Mouse (Mus musculus): ENCODE measurements at regions not wholly inside any gene's neighbourhood (a gene's known extent, or its start where the extent isn't known, plus 50 kb on each side); places are given as distances from the start of the nearest gene placed in this dataset.

DNA sequence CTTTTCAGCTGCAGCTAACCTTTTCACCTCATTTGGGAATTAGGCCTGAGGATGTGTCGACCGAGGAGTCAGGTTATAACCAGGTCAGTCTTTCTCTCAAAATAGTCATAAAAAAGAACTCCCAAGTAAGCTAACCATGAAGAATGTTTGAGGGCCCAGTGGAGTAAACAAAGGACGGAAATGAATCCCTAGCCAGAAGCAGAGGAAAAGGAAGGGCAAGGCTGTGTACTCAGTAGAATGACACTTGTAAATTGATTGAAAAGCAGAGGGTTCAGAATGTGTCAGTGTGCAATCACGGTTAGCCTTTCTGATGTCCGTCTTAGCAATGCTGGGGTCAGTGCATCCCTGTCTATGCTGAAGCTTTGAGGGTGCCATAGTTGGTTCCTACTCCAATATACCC lies 149.3 kb upstream of the Ghitm start:
- whole genome bisulfite sequencing: 40% methylated on average over 5 of the region's 5 CpGs
- no peak for ATAC-seq
- Histone ChIP-seq H3K36me3 (no peaks in the 10 kb centered on the region), H3K9me3 (no peaks in the 10 kb centered on the region), H3K4me1 (replicated peaks) (peaks cover 5% of the 10 kb centered on the region; the same call in 1 of the 2 replicates), H3K9ac (replicated peaks) (no peak overlapping the region), H3K4me2 (replicated peaks) (no peak overlapping the region), H3K27ac (no peak overlapping the region), H3K4me3 (replicated peaks) (no peak overlapping the region), H3K27me3 (no peaks in the 10 kb centered on the region)

DNA sequence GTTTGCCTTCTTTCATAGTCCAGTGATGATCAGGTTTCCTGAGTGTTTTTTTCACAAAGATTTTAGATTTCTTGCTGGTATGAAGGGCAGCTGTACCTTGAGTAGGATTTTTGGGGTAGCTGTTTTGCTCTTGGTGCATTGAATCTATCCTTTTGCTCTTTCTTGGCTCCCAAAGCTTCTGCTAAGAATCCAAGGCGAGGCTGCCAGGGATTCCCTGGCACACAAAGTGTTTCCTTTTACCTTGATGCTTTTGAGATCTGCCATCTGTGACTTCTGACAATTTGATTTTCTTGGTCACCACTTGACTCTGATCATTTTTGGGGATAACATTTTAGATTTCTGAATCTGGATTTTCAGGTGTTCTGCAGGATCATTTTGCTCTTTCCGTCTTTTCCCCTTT lies 144.3 kb upstream of the Ghitm start:
- Histone ChIP-seq H3K9ac (replicated peaks) (no peak overlapping the region), H3K27ac (no peak overlapping the region), H3K4me1 (replicated peaks) (no peaks in the 10 kb centered on the region), H3K4me2 (replicated peaks) (no peak overlapping the region), H3K9me3 (no peaks in the 10 kb centered on the region), H3K27me3 (no peaks in the 10 kb centered on the region), H3K4me3 (replicated peaks) (no peak overlapping the region), H3K36me3 (no peaks in the 10 kb centered on the region)
- WGBS: 81% methylated on average over 2 of the region's 2 CpGs
- no peak for ATAC-seq

DNA sequence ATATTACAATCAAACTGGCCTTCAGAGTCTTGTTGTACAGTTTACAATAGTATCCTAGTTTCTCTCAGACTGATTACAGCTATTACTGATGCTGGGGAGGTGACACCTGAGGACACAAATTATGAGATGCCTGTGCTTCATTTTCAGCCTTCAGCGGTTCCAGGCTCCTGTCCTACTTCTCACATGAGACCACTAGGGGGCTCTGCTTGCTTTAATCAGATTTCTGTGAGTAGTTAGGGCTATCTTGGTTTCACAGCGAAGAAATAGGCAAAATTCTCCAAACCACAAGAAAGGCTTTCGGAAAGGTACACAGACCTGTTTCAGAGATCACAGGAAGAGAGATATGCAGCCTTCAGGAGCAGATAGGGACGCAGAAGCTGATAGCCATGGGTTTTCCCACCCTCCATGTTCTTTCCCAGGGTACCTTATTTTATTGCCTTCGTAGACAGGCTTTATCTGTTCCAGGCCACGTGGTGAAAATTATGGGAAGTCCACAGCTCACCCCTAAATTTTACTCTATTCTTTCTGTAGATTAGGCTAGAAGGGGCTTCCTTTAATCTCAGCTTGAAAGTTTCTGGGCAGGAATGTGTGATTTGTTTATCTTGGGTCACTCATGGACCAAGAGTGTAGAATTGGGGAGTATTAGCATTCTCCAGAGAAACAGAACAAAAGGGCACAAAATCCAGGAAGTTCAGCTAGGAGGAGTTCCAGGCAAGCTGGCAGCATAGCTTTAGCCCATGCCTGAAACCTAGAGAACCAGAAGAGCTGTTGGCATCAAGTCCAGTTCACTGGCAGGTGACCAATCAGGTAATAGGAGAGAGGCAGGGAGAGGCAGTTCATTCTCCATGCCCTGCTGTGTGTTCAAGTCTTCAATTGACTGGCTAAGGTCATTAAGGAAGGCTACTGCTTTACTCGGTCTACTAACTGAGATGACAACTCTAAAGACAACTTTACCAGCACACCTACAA lies 141.9 kb upstream of the Ghitm start:
- Histone ChIP-seq H3K36me3 (no peaks in the 10 kb centered on the region), H3K27ac (no peak overlapping the region), H3K9ac (replicated peaks) (no peak overlapping the region), H3K9me3 (no peaks in the 10 kb centered on the region), H3K4me1 (replicated peaks) (peaks cover 1% of the 10 kb centered on the region; the same call in 1 of the 2 replicates), H3K27me3 (no peaks in the 10 kb centered on the region), H3K4me2 (replicated peaks) (no peak overlapping the region), H3K4me3 (replicated peaks) (no peak overlapping the region)
- no peak for ATAC-seq
- 67% methylated on average over 7 of the region's 7 CpGs for WGBS

DNA sequence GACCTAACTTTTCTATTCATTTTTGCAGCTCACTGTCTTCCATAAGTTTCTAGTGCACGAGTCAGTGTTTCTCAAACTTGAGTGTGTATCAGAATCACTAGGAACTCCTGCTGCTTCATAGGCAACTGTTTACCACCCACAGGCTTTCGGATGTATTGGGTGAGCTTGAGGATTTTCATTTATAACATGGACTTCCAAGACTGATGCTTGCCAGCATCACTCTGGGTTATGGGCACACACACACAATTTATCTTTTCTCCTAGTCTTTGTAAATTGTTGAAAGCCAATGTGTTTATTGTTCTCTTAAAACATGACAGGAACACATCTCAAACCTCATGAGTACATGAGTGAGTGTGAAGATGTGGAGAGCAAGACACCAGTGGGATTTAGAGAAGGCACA lies 137.0 kb upstream of the Ghitm start:
- 70% methylated on average over 2 of the region's 2 CpGs for WGBS
- no peak overlapping the region for H3K9ac ChIP-seq (replicated peaks)

DNA sequence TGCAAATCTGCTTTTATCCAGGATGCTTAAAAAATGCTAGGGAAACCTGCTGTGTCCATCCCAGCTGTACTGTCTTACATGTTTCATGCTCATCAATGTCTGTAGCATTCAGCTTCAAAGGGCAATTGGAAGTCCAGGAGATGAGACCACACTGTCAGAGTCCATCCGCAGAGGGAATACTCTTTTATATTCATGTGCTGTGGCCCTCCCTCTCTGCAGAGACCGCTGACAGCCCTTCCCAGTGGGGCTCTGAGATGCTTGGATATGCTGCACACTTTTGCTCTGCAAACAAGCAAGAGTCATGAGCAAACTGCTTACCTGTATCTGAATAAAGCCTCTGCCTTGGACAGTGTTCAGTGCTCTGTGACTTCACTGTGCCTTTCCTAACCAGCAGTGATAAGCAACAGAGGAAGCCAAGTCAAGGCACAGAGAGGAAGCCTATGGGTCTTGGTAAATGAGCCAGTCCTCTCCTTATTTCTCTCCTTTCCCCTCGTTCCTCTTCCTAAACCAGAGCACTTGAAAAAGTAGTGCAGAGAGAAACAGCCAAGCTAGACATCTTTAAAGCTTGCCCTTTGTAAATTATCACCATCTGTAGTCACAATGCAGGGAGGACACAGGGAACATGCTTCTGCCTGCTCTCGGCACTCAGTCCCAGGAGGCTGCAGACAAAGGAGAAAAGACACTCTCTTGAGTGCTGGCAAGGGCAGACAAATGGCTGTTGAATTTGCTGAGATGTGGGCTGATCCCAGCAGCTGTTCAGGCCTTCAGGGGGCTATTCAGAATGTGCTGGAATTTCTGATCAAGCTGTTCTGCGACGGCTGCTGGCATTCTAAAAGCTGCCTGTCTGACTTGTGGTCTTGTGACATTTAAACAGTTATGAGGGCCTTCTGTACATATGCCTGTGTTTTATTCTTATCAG lies 136.2 kb upstream of the Ghitm start:
- WGBS: 14% methylated on average over 6 of the region's 6 CpGs
- no peaks in the 10 kb centered on the region for H3K27me3 ChIP-seq
- no peaks in the 10 kb centered on the region for H3K36me3 ChIP-seq
- H3K9ac ChIP-seq (replicated peaks): no peak overlapping the region
- no peaks in the 10 kb centered on the region for H3K9me3 ChIP-seq
- H3K4me2 ChIP-seq (replicated peaks): no peak overlapping the region
- peaks cover 15% of the 10 kb centered on the region for H3K4me1 ChIP-seq (replicated peaks)
- H3K4me3 ChIP-seq (replicated peaks): no peak overlapping the region
- H3K27ac ChIP-seq: peak overlapping the region; percentile 41; the same call in 1 of the 2 replicates
- ATAC-seq: peak; percentile 90

More for the DNA sequence above, 137.0 kb upstream of the Ghitm start:
- Histone ChIP-seq H3K4me2 (replicated peaks) (no peak overlapping the region), H3K27ac (0 out of 2 replicates have a peak overlapping the region, but pooled peaks have one; percentile 41), H3K9me3 (no peaks in the 10 kb centered on the region), H3K27me3 (no peaks in the 10 kb centered on the region), H3K4me3 (replicated peaks) (no peak overlapping the region), H3K4me1 (replicated peaks) (peaks cover 15% of the 10 kb centered on the region), H3K36me3 (no peaks in the 10 kb centered on the region)
- ATAC-seq: no peak

DNA sequence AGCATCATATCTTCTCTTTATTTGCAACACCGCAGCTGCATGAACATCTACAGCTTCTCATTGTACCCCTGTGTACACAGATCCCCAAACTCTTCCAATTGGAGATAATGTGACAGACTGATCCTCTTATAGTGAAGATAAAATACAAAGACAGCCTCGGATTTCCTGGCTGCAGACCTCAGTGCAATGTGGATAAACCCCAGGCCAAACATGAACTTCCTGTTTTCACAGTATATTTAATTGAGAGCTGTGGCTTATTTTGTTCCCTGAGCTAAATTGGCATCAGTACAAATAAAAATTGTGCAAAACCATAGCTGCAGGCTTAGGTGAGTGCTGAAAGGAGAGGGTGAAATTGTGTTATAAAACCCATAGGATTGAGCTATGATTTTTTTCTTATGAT lies 134.8 kb upstream of the Ghitm start:
- Histone ChIP-seq H3K27me3 (no peaks in the 10 kb centered on the region), H3K36me3 (no peaks in the 10 kb centered on the region), H3K9ac (replicated peaks) (no peak overlapping the region), H3K9me3 (no peaks in the 10 kb centered on the region), H3K4me1 (replicated peaks) (peaks cover 15% of the 10 kb centered on the region), H3K4me3 (replicated peaks) (no peak overlapping the region), H3K27ac (no peak overlapping the region), H3K4me2 (replicated peaks) (no peak overlapping the region)
- no peak for ATAC-seq
- WGBS: 48% methylated on average over 2 of the region's 2 CpGs

DNA sequence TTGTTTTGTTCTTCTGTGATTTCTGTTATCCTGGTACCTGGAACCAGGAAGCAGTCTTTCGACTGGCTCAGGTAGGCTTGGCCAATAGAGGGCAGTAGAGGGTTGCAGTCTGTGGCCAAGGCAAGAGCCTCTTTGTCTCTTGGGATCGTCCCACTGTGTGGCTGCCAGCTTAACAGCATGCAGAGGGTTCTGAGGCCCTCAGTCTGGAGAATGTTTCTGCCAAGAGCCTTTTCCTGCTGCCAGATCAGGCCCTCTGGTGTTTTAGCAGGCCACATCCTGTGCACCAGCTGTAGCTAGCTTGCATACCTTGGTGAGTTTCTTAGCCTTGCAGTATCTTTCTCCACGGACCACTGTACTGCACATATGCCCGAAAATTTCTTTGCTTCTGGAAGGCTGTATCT lies 103.6 kb upstream of the Ghitm start:
- no peaks in the 10 kb centered on the region for H3K36me3 ChIP-seq
- H3K4me3 ChIP-seq (replicated peaks): no peak overlapping the region
- H3K9ac ChIP-seq (replicated peaks): 0 out of 2 replicates have a peak overlapping the region, but pooled peaks have one; percentile 5
- peaks cover 4% of the 10 kb centered on the region; the same call in 1 of the 2 replicates for H3K4me1 ChIP-seq (replicated peaks)
- H3K4me2 ChIP-seq (replicated peaks): no peak overlapping the region
- 37% methylated on average over 4 of the region's 4 CpGs for whole genome bisulfite sequencing
- no peak overlapping the region for H3K27ac ChIP-seq
- H3K9me3 ChIP-seq: no peaks in the 10 kb centered on the region
- H3K27me3 ChIP-seq: no peaks in the 10 kb centered on the region
- ATAC-seq: peak; percentile 93

DNA sequence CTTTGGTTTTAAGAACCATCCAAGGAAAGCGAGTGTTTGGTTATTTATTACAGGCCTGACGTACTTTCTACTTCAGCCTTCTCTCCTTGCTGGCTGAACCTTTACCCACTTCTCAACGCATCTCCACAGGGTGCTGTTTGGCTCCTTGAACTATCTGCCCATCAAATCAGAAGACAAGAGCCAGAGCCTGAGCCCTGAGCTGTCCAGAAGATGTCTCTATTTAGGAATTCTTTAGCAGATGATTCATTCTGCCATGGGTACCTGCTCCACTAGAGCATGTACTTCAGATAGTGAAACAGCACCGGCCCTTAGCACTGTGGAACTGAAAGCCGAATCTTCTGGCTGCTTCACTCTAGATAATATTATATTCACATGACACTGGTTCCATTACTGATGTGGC lies 102.1 kb upstream of the Ghitm start:
- WGBS: 59% methylated on average over 5 of the region's 5 CpGs
- H3K4me2 ChIP-seq (replicated peaks): no peak overlapping the region

DNA sequence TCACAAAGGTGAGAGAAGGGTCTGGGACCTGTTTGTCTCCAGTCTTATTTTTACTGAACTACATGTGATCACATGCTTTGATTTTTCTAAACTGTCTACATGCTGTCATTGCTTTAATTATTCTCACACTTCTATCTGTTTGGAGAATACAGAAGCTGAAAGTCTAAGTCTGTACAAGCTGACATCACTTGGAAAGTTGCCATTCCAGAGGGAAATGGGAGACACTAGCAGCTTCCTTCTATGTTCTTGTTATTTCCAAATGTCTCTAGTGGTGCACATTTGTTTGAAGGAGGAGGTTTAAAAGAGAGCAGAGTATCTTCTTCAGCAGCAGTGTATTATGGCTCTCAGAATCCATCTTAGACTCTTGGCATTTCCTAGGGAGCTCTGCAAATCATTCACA lies 73.2 kb upstream of the Ghitm start:
- ATAC-seq: no peak
- no peaks in the 10 kb centered on the region for H3K4me1 ChIP-seq (replicated peaks)
- H3K36me3 ChIP-seq: no peaks in the 10 kb centered on the region
- H3K27me3 ChIP-seq: no peaks in the 10 kb centered on the region
- no peaks in the 10 kb centered on the region for H3K9me3 ChIP-seq
- H3K9ac ChIP-seq (replicated peaks): no peak overlapping the region
- H3K4me3 ChIP-seq (replicated peaks): no peak overlapping the region
- no peak overlapping the region for H3K27ac ChIP-seq
- H3K4me2 ChIP-seq (replicated peaks): no peak overlapping the region

More for the DNA sequence above, 102.1 kb upstream of the Ghitm start:
- H3K4me3 ChIP-seq (replicated peaks): no peak overlapping the region
- no peak overlapping the region for H3K9ac ChIP-seq (replicated peaks)
- no peak overlapping the region for H3K27ac ChIP-seq
- ATAC-seq: 0 out of 2 replicates have a peak, but pooled peaks have one; percentile 9
- no peaks in the 10 kb centered on the region for H3K27me3 ChIP-seq
- H3K4me1 ChIP-seq (replicated peaks): peaks cover 4% of the 10 kb centered on the region; the same call in 1 of the 2 replicates
- H3K9me3 ChIP-seq: no peaks in the 10 kb centered on the region
- H3K36me3 ChIP-seq: no peaks in the 10 kb centered on the region

DNA sequence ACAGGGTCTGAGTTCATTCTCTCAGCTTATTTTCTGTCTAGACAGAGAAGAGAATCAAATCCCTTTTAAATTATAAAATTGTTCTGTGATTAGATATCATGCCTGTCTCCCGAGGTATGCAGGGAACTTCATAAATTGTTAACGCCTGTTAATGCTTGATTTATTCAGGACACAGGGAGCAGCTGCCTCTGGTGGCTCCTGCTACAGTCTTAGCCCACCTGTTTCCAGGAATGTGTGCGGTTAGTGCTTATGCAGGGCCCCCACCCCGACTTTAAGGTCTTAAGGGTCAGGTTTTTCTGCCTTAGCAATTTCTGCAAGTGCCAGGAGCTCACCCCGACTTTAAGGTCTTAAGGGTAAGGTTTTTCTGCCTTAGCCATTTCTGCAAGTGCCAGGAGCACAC lies 54.7 kb upstream of the Ghitm start:
- Histone ChIP-seq H3K9ac (replicated peaks) (no peak overlapping the region), H3K27me3 (no peaks in the 10 kb centered on the region), H3K4me1 (replicated peaks) (no peaks in the 10 kb centered on the region), H3K4me2 (replicated peaks) (no peak overlapping the region), H3K27ac (no peak overlapping the region), H3K36me3 (no peaks in the 10 kb centered on the region), H3K4me3 (replicated peaks) (no peak overlapping the region), H3K9me3 (no peaks in the 10 kb centered on the region)
- ATAC-seq: no peak
- WGBS: 69% methylated on average over 5 of the region's 5 CpGs

Measured in midbrain, embryonic 13.5 days (tissue).